Mouse (Mus musculus) lung, embryonic 15.5 days (tissue): ENCODE measurements at regions not wholly inside any gene's neighbourhood (a gene's known extent, or its start where the extent isn't known, plus 50 kb on each side); places are given as distances from the start of the nearest gene placed in this dataset.

Experiments used
- ATAC-seq: fragments of 200-750 bp; cut with Nextera tagmentation; 2 replicates; pipeline ENCODE4 v1.8.0; 2017; ENCODE audit warnings: moderate number of reproducible peaks, borderline replicate concordance; ENCODE audit not compliant: low FRiP score, low TSS enrichment; ENCODE audit errors: extremely low read depth
- H3K27ac ChIP-seq: fragments of 300-500 bp; sonication (generic); 2 replicates; pipeline ENCODE4 v1.5.1; 2015; ENCODE audit warnings: moderate library complexity, mild to moderate bottlenecking, inconsistent platforms
- H3K27me3 ChIP-seq: fragments of 300-500 bp; sonication (generic); 2 replicates; pipeline ENCODE4 v1.6.1; 2015; ENCODE audit warnings: inconsistent platforms
- H3K36me3 ChIP-seq: fragments of 300-500 bp; sonication (generic); 2 replicates; pipeline ENCODE4 v1.6.1; 2015; ENCODE audit warnings: inconsistent platforms
- H3K4me1 ChIP-seq: fragments of 300-500 bp; sonication (generic); 2 replicates; pipeline ENCODE4 v1.6.1; 2015; ENCODE audit warnings: inconsistent platforms
- H3K4me2 ChIP-seq: fragments of 300-500 bp; sonication (generic); 2 replicates; pipeline ENCODE4 v1.6.1; 2015; ENCODE audit warnings: inconsistent platforms, mild to moderate bottlenecking, moderate library complexity
- H3K4me3 ChIP-seq: fragments of 300-500 bp; sonication (generic); 2 replicates; pipeline ENCODE4 v1.5.1; 2015; ENCODE audit warnings: mild to moderate bottlenecking, inconsistent platforms
- H3K9ac ChIP-seq: fragments of 300-500 bp; sonication (generic); 2 replicates; pipeline ENCODE4 v1.6.1; 2015; ENCODE audit warnings: inconsistent platforms
- H3K9me3 ChIP-seq: fragments of 300-500 bp; sonication (generic); 2 replicates; pipeline ENCODE4 v1.6.1; 2016; ENCODE audit warnings: inconsistent platforms
- WGBS: fragments of 180-500 bp; shearing (Covaris S2); methylation state at CpG from one replicate; pipeline ENCODE4 v1.1.7; 2015; 5-methylcytosine and 5-hydroxymethylcytosine counted together

DNA sequence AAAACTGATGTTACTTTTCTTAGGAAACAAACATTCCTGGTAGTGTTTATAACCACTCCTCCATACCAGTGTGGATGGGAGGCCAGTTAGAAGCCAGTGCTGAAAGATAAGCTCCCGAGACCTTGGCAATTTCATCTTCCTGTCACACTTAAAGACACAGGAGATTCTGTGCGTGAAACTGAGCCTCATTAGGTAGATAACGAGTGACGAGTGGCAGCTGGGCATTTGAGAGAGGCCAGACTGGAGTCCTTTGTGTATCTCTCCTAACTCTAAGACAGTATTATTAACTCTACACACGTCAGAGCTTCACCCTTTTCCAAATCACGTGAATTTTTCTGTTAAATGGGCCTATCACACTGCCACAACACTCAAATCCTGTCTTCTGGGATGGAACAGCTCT is 112.1 kb downstream of the 1190002N15Rik start:
- no peaks in the 10 kb centered on the region for H3K9me3 ChIP-seq
- H3K4me1 ChIP-seq = no peaks in the 10 kb centered on the region
- H3K4me3 ChIP-seq = no peak overlapping the region
- 22% methylated on average over 6 of the region's 6 CpGs for WGBS
- H3K4me2 ChIP-seq = no peak overlapping the region
- H3K9ac ChIP-seq = no peak overlapping the region
- H3K27ac ChIP-seq = no peak overlapping the region
- no peaks in the 10 kb centered on the region for H3K36me3 ChIP-seq
- no peak for ATAC-seq
- H3K27me3 ChIP-seq = no peaks in the 10 kb centered on the region

DNA sequence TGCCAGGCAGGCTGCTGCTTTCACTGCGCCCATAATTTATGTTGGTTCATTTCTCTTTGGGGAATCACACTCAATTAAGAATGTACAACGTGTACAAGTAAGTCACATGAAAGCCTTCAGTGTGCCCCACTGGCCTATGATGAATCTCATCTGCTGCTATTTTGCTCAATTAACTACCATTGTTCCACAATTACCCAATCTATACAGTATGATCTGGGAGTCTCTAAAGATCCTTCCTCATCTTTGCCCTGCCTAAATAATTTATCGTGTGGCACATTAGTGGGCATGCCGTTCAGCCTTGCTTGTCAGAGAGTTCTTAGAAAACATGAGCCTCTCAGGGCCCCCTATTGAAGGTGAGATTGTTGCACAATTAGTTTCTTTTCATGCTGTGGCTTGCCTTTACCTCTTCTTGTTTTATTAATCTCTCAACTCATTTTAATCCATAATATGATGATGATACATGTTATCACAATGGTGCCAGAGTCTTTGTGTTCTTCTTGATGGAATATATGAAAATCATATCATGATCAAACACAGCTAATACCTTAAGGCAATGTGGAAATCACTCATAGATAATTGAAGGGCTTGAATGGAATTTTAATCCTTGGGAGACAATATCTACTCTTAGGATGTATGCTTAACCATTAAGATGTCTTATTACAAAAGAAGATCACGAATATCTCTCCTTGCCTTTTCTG is 113.3 kb downstream of the 1190002N15Rik start:
- no peaks in the 10 kb centered on the region for H3K9me3 ChIP-seq
- H3K27ac ChIP-seq = no peak overlapping the region
- no peak for ATAC-seq

DNA sequence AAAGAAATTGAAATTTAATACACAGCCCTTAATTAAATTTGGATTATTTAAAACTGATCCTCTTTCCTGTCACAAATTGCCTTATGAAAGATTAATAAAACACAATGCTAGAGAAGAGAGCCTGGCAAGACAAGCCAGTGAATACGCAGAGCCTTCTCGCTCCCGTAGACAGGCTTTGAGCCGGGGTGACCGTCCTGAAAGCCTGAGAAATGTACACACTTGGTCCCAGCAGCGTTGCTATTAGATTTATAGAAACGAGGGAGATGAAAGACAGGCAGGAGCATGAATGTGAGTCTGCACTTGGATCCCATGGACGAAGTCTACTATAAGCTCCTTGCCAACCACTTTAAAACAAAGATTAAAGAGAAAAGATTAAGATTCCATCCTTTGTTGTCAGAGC is 127.3 kb downstream of the 1190002N15Rik start:
- ATAC-seq = no peak
- Histone ChIP-seq H3K27me3 (no peaks in the 10 kb centered on the region), H3K4me1 (peaks cover 15% of the 10 kb centered on the region), H3K27ac (no peak overlapping the region), H3K9ac (no peak overlapping the region), H3K36me3 (no peaks in the 10 kb centered on the region), H3K9me3 (no peaks in the 10 kb centered on the region), H3K4me3 (no peak overlapping the region), H3K4me2 (no peak overlapping the region)
- 31% methylated on average over 8 of the region's 8 CpGs for WGBS

More for the DNA sequence above, 113.3 kb downstream of the 1190002N15Rik start:
- Histone ChIP-seq H3K4me2 (no peak overlapping the region), H3K4me1 (no peaks in the 10 kb centered on the region), H3K4me3 (no peak overlapping the region), H3K9ac (no peak overlapping the region), H3K27me3 (no peaks in the 10 kb centered on the region), H3K36me3 (no peaks in the 10 kb centered on the region)
- 65% methylated on average over 5 of the region's 5 CpGs for WGBS

DNA sequence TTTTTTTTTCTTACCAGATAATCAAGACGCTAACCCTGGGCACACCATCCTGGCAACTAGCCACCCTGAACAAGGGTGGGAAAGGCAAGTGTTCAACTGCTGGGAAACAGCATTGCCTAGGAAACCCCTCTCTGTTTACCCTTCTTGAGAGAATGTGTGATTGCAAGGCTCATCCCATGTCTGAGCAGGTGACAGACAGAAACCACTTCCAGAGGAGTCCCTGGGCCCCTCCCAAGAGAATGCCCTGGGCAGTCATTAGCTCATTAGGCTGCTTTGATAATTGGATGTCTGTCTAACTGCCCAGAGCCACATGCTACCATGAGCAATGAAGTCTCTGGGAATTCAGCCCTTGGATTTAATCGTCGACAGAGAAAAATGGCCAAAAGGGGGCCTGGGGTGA is 127.8 kb downstream of the 1190002N15Rik start:
- Histone ChIP-seq H3K9me3 (no peaks in the 10 kb centered on the region), H3K4me2 (no peak overlapping the region), H3K27me3 (no peaks in the 10 kb centered on the region), H3K36me3 (no peaks in the 10 kb centered on the region), H3K4me1 (peaks cover 15% of the 10 kb centered on the region), H3K27ac (no peak overlapping the region), H3K9ac (no peak overlapping the region), H3K4me3 (no peak overlapping the region)
- 31% methylated on average over 3 of the region's 3 CpGs for WGBS
- no peak for ATAC-seq

DNA sequence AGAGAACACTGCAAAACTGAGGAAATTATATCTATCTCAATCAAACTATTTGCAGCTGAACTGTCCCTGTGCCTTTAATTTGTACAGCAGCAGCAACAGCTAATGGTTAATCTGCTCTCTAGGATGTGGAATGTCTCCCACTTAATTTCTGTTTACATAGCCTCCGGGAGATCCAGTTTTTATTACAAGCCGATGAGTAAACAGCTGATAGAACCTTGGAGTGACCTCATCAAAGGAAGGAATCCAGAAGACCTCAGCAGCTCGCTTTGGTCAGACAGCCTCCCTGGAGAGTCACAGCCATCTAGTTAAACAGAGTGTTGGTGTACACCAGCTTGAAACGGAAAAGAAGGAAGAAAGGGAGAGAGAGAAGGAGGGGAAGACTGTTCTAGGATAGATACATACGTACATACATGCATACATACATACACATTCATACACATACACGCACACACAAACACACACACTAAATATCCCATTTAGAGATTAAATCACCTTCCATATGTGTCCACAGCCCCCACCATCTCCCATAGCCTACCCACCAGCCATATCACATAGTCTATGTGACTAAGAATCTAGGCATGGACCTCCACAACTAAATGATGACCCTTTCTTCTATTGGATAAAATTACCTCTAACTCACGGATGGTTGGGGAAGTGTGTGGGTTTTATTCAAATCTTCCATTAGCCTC is 129.1 kb downstream of the 1190002N15Rik start:
- ATAC-seq = peak; percentile 76
- no peaks in the 10 kb centered on the region for H3K36me3 ChIP-seq
- no peak overlapping the region for H3K9ac ChIP-seq
- H3K4me2 ChIP-seq = no peak overlapping the region
- no peaks in the 10 kb centered on the region for H3K27me3 ChIP-seq
- 27% methylated on average over 7 of the region's 7 CpGs for WGBS
- no peak overlapping the region for H3K27ac ChIP-seq
- no peak overlapping the region for H3K4me3 ChIP-seq
- no peaks in the 10 kb centered on the region for H3K9me3 ChIP-seq
- H3K4me1 ChIP-seq = peaks cover 15% of the 10 kb centered on the region

DNA sequence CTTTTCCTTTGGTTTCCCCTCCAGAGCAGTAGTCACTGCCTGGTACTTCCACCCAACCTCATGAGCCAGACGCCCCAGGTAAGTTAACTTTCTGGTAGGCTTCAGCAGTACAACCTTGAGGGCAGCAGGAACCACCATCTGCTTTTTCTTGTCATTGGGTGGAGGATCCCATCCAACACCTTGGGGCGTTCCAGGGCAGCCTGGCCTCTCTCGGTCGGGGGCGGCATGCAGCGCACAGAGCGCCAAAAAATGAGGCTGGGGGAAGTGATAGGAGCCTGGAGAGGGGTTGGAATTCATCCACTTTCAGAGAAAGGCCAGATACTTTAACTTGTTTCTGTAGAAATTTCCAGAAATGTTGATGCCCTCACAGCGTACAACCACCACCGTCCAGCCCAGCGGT is 130.2 kb downstream of the 1190002N15Rik start:
- Histone ChIP-seq H3K9me3 (no peaks in the 10 kb centered on the region), H3K4me1 (peaks cover 15% of the 10 kb centered on the region), H3K9ac (no peak overlapping the region), H3K4me3 (no peak overlapping the region), H3K27me3 (no peaks in the 10 kb centered on the region), H3K4me2 (no peak overlapping the region), H3K36me3 (no peaks in the 10 kb centered on the region), H3K27ac (no peak overlapping the region)
- WGBS = 90% methylated on average over 10 of the region's 10 CpGs
- no peak for ATAC-seq

DNA sequence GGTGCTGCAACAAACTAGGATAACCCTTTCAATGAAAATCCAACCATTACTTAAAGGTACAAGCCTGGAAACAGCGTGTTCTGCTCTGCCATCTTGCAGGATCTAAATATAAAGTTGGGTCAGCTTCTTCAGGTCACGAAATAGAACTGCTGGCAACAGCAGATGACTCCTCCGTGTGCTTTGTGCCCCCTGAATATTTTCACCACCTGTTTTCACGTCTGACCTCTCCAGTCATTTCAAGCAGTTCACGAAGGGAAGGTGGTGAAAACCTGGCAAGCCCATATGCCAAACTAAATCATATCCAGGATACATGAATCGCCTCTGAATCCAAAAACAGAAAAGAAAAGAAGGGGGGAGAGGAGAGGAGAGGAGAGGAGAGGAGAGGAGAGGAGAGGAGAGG is 133.3 kb downstream of the 1190002N15Rik start:
- H3K4me1 ChIP-seq = peaks cover 15% of the 10 kb centered on the region
- WGBS = 67% methylated on average over 6 of the region's 6 CpGs
- H3K27ac ChIP-seq = no peak overlapping the region
- H3K9ac ChIP-seq = no peak overlapping the region
- no peaks in the 10 kb centered on the region for H3K27me3 ChIP-seq
- no peaks in the 10 kb centered on the region for H3K36me3 ChIP-seq
- H3K4me3 ChIP-seq = no peak overlapping the region
- no peak overlapping the region for H3K4me2 ChIP-seq
- H3K9me3 ChIP-seq = no peaks in the 10 kb centered on the region
- no peak for ATAC-seq

DNA sequence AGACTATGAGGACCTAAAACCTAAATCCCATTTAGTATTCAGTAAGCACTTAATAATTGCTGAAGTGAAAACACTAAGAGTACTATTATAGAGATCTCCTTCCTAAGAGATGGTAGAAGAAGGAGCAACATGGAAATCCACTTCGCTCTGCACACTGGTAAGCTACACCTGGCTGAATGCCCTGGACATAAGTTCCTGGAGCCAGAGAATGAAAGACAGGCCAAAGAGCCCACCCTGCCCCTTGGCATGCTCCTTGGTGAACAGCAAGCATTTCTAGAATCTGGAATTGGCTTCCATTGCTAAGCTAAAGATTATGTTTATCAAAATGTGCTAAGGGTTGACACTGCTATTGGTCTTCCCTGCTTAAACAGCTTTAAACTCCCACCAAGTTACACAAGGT is 137.3 kb downstream of the 1190002N15Rik start:
- Histone ChIP-seq H3K4me3 (no peak overlapping the region), H3K4me2 (no peak overlapping the region), H3K36me3 (no peaks in the 10 kb centered on the region), H3K9me3 (no peaks in the 10 kb centered on the region), H3K4me1 (no peaks in the 10 kb centered on the region), H3K9ac (no peak overlapping the region), H3K27me3 (no peaks in the 10 kb centered on the region), H3K27ac (no peak overlapping the region)
- ATAC-seq = no peak
- 90% methylated on average over 1 of the region's 1 CpGs for WGBS

DNA sequence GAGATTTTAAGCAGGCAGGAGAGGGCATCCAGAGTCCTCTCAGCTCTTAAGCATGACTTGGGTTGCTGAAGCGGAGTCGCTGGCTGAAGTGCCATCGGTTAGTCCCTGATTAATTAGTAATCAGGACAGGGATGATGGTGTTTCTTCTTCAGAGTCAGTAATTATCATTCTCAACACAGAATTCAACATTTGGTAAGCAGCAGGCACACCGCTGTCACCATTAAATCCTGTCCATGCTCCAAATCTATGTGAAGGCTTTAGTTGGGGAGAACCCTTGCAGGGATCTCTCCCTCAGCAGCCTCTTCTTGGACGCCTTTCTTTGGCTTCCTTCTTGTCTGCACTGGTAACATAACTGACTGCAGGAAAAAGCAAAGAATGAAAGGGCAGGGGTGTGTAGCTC is 142.7 kb downstream of the 1190002N15Rik start:
- Histone ChIP-seq H3K4me3 (no peak overlapping the region), H3K36me3 (no peaks in the 10 kb centered on the region), H3K27ac (no peak overlapping the region), H3K27me3 (no peaks in the 10 kb centered on the region), H3K4me2 (no peak overlapping the region), H3K9me3 (no peaks in the 10 kb centered on the region), H3K9ac (no peak overlapping the region), H3K4me1 (no peaks in the 10 kb centered on the region)
- 74% methylated on average over 5 of the region's 5 CpGs for WGBS
- ATAC-seq = no peak

DNA sequence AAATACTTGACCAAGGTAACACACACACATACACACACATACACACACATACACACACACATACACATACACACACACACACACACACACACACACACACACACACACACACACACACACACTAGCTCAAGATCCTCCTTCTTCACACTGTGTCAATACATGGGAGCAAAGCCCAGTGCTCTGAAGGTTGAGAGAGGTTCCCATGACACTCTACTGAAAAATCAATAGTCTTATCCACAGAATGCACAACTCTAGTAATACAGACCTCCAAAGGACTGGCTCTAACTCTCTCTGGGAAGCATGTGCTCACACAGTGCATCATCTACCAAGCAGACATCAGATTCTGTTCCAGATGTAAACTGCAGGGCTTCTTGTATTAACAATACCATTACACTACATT is 151.7 kb downstream of the 1190002N15Rik start:
- H3K27ac ChIP-seq = no peak overlapping the region
- no peak overlapping the region for H3K4me2 ChIP-seq
- no peaks in the 10 kb centered on the region for H3K27me3 ChIP-seq
- H3K9me3 ChIP-seq = no peaks in the 10 kb centered on the region
- H3K4me3 ChIP-seq = no peak overlapping the region
- no peaks in the 10 kb centered on the region for H3K36me3 ChIP-seq
- no peaks in the 10 kb centered on the region for H3K4me1 ChIP-seq
- no peak overlapping the region for H3K9ac ChIP-seq
- ATAC-seq = no peak

DNA sequence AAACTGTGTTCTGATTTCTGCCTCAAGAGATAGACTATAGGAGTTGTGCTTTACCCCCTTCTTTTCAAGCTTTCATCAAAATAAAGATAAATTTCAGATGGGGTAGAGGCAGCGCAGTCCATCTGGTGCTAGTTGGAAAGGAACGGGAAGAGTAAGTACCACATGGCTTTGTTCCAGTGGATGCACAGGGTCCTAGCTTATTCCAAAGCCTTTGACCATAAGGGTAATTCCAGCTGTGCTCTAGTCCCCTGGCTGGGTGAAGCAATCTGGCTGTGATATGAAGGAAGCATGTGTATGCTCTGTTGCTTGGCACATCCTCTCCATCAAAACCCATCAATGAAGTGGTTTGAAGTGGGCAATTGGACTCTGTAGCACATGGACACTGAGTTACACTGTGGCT is 155.6 kb downstream of the 1190002N15Rik start:
- Histone ChIP-seq H3K36me3 (no peaks in the 10 kb centered on the region), H3K9ac (no peak overlapping the region), H3K9me3 (no peaks in the 10 kb centered on the region), H3K4me3 (no peak overlapping the region), H3K4me1 (peaks cover 4% of the 10 kb centered on the region; the same call in 1 of the 2 replicates), H3K27me3 (no peaks in the 10 kb centered on the region), H3K4me2 (no peak overlapping the region), H3K27ac (no peak overlapping the region)
- ATAC-seq = no peak
- WGBS = 50% methylated on average over 2 of the region's 2 CpGs

DNA sequence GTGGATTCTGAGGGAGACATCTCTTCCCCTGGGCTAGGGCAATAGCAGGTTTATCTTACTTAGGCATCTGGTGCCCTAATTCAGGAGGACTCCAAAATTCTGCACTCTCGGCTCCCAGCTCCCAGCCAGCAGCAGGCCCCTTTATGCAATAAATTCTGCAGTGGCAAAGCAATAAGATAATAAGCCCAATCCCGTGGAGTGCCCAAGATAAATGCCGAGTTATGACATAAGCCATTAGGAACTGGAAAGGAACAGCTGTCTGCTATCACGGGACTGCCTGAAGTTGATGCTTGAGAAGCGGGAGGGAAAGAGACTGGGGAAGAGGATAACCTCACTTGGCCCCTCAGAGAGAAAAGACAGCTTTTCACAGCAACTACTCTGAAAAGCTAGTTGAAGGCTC is 159.0 kb downstream of the 1190002N15Rik start:
- WGBS = 29% methylated on average over 5 of the region's 5 CpGs
- peak; percentile 89; the same call in 1 of the 2 replicates for ATAC-seq

More for the DNA sequence above, 159.0 kb downstream of the 1190002N15Rik start:
- H3K9ac ChIP-seq = no peak overlapping the region
- no peak overlapping the region for H3K27ac ChIP-seq
- H3K4me2 ChIP-seq = no peak overlapping the region
- no peaks in the 10 kb centered on the region for H3K9me3 ChIP-seq
- peaks cover 4% of the 10 kb centered on the region; the same call in 1 of the 2 replicates for H3K4me1 ChIP-seq
- H3K27me3 ChIP-seq = no peaks in the 10 kb centered on the region
- no peaks in the 10 kb centered on the region for H3K36me3 ChIP-seq
- no peak overlapping the region for H3K4me3 ChIP-seq
